Mouse (Mus musculus): ENCODE measurements around the gene Pm20d1. TPM values are rescaled to one million over a fixed set of nuclear protein-coding genes. Genes with fewer than 3 reads are reported as not detected.
"Not testable (repeated sequence)": the region's sequence is repeated elsewhere in the genome, so short reads cannot be mapped to it uniquely, and the experiment has no call there.

The Pm20d1 gene
- polyA plus RNA-seq, 1 experiment, result 0.11 TPM

DNA sequence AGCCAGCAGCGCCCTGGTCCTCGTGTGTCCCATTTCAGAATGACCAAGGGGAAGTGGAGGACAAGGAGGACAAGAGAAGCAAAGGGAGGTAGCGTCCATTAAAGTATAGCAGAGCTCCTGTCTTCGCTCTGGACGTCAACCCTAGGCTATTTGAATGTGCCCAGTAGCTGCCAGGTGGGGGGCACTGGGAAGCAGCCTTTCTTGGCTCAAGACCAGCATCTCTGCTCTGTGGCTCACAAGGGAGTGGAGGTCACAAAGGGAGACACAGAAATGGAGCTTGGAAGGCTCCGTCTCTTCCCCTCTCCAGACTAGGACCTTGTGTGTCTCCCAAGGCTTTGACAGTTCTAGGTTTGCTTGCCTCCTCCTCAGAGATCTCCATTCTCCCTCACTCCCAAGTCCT, 19.7 kb downstream of the Pm20d1 start:
- H3K4me3 ChIP-seq (ENCODE audit: extremely low read depth, insufficient read depth, insufficient read length), result no peak overlapping the region
- no peak overlapping the region for H3K27ac ChIP-seq (ENCODE audit: insufficient read depth, low read length)
- no peaks in the 10 kb centered on the region for H3K27me3 ChIP-seq (ENCODE audit: control insufficient read depth, insufficient read depth, low read length)
- WGBS, result 86% methylated on average over 6 of the region's 6 CpGs
- no peaks in the 10 kb centered on the region for H3K36me3 ChIP-seq (ENCODE audit: control insufficient read depth, insufficient read depth, low read length)
- no peaks in the 10 kb centered on the region for H3K4me1 ChIP-seq (ENCODE audit: control insufficient read depth, insufficient read depth, insufficient read length)
- DNase-seq (ENCODE audit: low read depth in 1 of 2, low spot score in 2 of 2), result no peak
- no peak for TF ChIP-seq POLR2A (IDR thresholded peaks at IDR 0.05; ENCODE audit: low read depth, low read length)
- TF ChIP-seq CTCF (IDR thresholded peaks at IDR 0.05; ENCODE audit: extremely low read depth, insufficient read depth, insufficient read length, insufficient replicate concordance), result no peak

DNA sequence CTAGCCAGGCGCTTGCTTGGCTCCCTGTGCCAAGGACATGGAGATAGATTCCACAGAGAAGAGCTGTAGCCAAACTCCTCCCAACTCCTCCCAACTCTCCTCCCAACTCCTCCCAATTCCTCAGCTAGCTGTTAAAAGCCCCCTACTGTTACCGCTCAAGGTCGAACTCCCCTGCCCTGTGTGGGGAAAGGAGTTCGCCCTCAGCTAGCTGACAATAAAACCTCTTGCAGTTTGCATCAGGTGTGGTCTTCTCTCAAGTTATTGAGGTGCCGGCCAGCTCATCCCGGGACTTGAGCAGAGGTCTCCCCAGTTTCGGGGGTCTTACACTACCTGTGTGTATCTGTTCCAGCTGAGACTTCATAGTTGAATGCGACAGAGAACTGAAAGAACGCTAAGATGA, 23.2 kb downstream of the Pm20d1 start:
- not testable (repeated sequence) for H3K36me3 ChIP-seq (ENCODE audit: control insufficient read depth, insufficient read depth, low read length); H3K27me3 ChIP-seq (ENCODE audit: control insufficient read depth, insufficient read depth, low read length); H3K4me3 ChIP-seq (ENCODE audit: extremely low read depth, insufficient read depth, insufficient read length); DNase-seq (ENCODE audit: low read depth in 1 of 2, low spot score in 2 of 2); H3K27ac ChIP-seq (ENCODE audit: insufficient read depth, low read length); H3K4me1 ChIP-seq (ENCODE audit: control insufficient read depth, insufficient read depth, insufficient read length)
- WGBS, result 84% methylated on average over 9 of the region's 9 CpGs

DNA sequence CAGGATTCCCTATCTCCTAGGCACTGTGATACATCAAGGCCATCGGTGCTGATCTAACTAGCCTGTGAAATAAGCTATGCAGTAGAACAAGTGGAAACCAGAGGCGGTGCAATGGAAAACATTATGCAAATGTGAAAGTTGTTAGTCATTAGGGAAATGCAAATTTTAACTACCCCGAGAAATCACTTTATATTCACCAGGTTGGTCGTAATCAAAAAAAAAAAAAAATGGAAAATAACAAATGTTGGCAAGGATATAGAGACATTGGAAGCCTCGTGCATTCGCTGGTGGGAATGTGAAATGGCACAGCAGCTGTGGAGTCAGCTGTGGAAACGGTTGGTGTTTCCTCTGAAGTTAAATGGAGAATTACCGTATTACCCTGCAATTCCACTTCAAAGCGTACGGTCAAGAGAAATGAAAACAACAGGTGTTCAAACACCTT, 23.7 kb downstream of the Pm20d1 start:
- H3K4me1 ChIP-seq (ENCODE audit: control insufficient read depth, insufficient read depth, insufficient read length), result no peaks in the 10 kb centered on the region; the same call in 1 of the 2 replicates
- TF ChIP-seq POLR2A (IDR thresholded peaks at IDR 0.05; ENCODE audit: low read depth, low read length), result no peak
- no peak for TF ChIP-seq CTCF (IDR thresholded peaks at IDR 0.05; ENCODE audit: extremely low read depth, insufficient read depth, insufficient read length, insufficient replicate concordance)
- H3K4me3 ChIP-seq (ENCODE audit: extremely low read depth, insufficient read depth, insufficient read length), result no peak overlapping the region
- 71% methylated on average over 10 of the region's 10 CpGs for WGBS
- no peak overlapping the region for H3K27ac ChIP-seq (ENCODE audit: insufficient read depth, low read length)
- H3K36me3 ChIP-seq (ENCODE audit: control insufficient read depth, insufficient read depth, low read length), result no peaks in the 10 kb centered on the region
- DNase-seq (ENCODE audit: low read depth in 1 of 2, low spot score in 2 of 2), result no peak
- H3K27me3 ChIP-seq (ENCODE audit: control insufficient read depth, insufficient read depth, low read length), result no peaks in the 10 kb centered on the region

DNA sequence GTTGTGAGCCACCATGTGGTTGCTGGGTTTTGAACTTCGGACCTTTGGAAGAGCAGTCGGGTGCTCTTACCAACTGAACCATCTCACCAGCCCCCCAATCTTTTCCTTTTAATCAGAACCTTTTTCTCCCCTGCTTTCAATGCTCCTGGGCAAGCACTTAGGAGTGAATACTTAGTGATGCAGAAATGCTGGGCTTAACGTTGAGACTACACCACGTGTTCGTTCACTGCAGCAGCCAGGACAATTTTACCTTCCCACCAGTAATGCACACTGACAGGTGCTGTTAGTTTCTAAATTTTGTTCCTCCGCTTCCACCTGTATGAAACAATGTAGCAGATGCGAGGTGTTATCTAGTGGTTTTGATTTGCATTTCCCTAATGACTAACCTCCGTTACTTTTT, 25.1 kb downstream of the Pm20d1 start:
- no peak overlapping the region for H3K4me3 ChIP-seq (ENCODE audit: extremely low read depth, insufficient read depth, insufficient read length)
- WGBS, result 72% methylated on average over 8 of the region's 8 CpGs
- peaks cover 2% of the 10 kb centered on the region; the same call in 1 of the 2 replicates for H3K4me1 ChIP-seq (ENCODE audit: control insufficient read depth, insufficient read depth, insufficient read length)
- no peak for DNase-seq (ENCODE audit: low read depth in 1 of 2, low spot score in 2 of 2)
- H3K27me3 ChIP-seq (ENCODE audit: control insufficient read depth, insufficient read depth, low read length), result no peaks in the 10 kb centered on the region
- TF ChIP-seq POLR2A (IDR thresholded peaks at IDR 0.05; ENCODE audit: low read depth, low read length) (no peak), CTCF (IDR thresholded peaks at IDR 0.05; ENCODE audit: extremely low read depth, insufficient read depth, insufficient read length, insufficient replicate concordance) (no peak)
- no peaks in the 10 kb centered on the region for H3K36me3 ChIP-seq (ENCODE audit: control insufficient read depth, insufficient read depth, low read length)
- no peak overlapping the region for H3K27ac ChIP-seq (ENCODE audit: insufficient read depth, low read length)

DNA sequence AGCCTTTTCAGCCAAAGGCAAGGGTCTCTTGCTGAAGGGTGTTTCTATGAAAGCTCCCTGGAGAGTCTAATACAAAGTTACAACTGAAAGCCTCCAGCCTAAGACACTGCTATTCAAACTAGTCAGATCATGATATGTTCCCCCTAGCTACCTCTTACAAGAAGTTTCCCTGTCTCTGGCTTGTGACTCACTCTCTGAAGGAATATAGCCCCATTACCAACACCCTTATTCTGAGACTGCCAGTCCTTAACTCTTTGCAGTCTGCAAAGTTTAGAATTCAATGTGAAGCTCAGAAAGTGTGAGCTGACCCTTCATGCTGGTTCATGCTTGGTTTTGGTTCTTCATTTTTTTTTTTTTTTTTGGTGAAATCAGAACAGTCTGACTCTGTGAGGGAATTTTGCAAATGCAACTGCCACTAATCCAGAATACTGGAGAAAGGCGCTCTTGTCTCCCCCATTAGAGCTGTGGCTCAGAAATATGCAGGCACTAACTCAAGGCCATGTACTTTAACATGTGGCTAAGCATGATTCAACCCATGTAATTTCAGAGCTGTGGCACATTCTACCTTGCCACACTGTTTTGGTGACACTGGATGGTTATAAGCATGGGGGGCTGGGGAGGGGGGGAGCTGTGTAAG, 25.8 kb downstream of the Pm20d1 start:
- no peak for DNase-seq (ENCODE audit: low read depth in 1 of 2, low spot score in 2 of 2)
- Histone ChIP-seq H3K4me1 (ENCODE audit: control insufficient read depth, insufficient read depth, insufficient read length) (peaks cover 2% of the 10 kb centered on the region; the same call in 1 of the 2 replicates), H3K4me3 (ENCODE audit: extremely low read depth, insufficient read depth, insufficient read length) (no peak overlapping the region), H3K36me3 (ENCODE audit: control insufficient read depth, insufficient read depth, low read length) (no peaks in the 10 kb centered on the region), H3K27ac (ENCODE audit: insufficient read depth, low read length) (no peak overlapping the region), H3K27me3 (ENCODE audit: control insufficient read depth, insufficient read depth, low read length) (no peaks in the 10 kb centered on the region)
- 85% methylated on average over 1 of the region's 1 CpGs for WGBS
- TF ChIP-seq POLR2A (IDR thresholded peaks at IDR 0.05; ENCODE audit: low read depth, low read length) (no peak), CTCF (IDR thresholded peaks at IDR 0.05; ENCODE audit: extremely low read depth, insufficient read depth, insufficient read length, insufficient replicate concordance) (no peak)

DNA sequence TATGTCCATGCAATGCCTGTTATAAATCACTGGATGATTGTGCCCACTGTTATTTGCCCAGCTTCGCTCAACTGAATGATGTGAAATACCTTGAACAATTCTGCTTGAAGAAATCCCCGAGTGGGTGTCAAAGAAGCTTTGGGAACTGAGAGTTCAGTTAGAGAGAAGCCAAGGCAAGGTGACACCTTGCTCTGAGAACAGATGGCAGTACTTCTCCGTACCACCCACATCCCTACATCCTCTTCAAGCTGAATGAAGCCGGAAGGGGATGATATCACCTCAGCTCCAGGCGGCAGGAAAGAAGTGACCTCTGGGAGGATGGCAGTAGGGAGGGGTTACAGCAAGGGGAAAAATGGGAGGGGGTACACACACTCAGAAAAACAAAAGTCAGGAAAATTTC, 26.4 kb downstream of the Pm20d1 start:
- DNase-seq (ENCODE audit: low read depth in 1 of 2, low spot score in 2 of 2), result no peak
- peaks cover 2% of the 10 kb centered on the region; the same call in 1 of the 2 replicates for H3K4me1 ChIP-seq (ENCODE audit: control insufficient read depth, insufficient read depth, insufficient read length)
- no peak for TF ChIP-seq CTCF (IDR thresholded peaks at IDR 0.05; ENCODE audit: extremely low read depth, insufficient read depth, insufficient read length, insufficient replicate concordance)
- TF ChIP-seq POLR2A (IDR thresholded peaks at IDR 0.05; ENCODE audit: low read depth, low read length), result no peak
- no peaks in the 10 kb centered on the region for H3K36me3 ChIP-seq (ENCODE audit: control insufficient read depth, insufficient read depth, low read length)
- WGBS, result 49% methylated on average over 5 of the region's 5 CpGs
- no peak overlapping the region for H3K4me3 ChIP-seq (ENCODE audit: extremely low read depth, insufficient read depth, insufficient read length)
- no peak overlapping the region for H3K27ac ChIP-seq (ENCODE audit: insufficient read depth, low read length)
- no peaks in the 10 kb centered on the region for H3K27me3 ChIP-seq (ENCODE audit: control insufficient read depth, insufficient read depth, low read length)

DNA sequence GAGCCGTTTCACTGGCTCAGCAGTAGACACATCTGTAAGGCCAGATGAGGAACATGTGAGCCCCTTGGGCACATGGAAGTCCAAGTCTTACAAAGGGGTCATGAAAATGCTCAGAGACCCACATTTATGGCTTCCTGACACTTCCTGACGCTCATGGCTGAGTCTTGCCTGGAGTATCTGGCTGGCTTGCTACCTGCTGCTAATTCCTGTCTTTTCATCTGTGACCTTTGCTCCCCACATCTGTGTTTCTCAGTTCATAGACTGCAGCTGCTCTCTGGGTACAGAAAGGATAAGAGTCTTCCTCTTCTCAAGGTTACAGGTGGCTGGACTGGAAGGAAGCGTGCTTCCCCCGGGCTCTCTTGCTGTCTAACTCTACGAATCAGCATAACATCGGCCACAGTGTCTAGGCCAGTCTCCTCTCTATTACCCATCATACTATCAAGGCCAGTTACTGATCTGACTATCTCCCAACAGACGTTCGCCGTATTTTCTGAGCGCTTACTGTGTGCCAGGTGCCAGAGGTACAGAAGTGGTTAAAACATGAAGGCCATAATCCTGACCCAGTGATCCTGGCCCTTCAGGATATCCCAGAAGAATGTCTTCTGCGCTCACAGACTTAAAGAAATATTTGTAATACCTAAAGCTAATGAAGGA, 27.5 kb downstream of the Pm20d1 start:
- H3K4me3 ChIP-seq (ENCODE audit: extremely low read depth, insufficient read depth, insufficient read length), result no peak overlapping the region
- DNase-seq (ENCODE audit: low read depth in 1 of 2, low spot score in 2 of 2), result no peak
- no peak overlapping the region for H3K27ac ChIP-seq (ENCODE audit: insufficient read depth, low read length)
- peaks cover 9% of the 10 kb centered on the region; the same call in 1 of the 2 replicates for H3K4me1 ChIP-seq (ENCODE audit: control insufficient read depth, insufficient read depth, insufficient read length)
- H3K36me3 ChIP-seq (ENCODE audit: control insufficient read depth, insufficient read depth, low read length), result no peaks in the 10 kb centered on the region
- TF ChIP-seq CTCF (IDR thresholded peaks at IDR 0.05; ENCODE audit: extremely low read depth, insufficient read depth, insufficient read length, insufficient replicate concordance), result no peak
- no peak for TF ChIP-seq POLR2A (IDR thresholded peaks at IDR 0.05; ENCODE audit: low read depth, low read length)
- 70% methylated on average over 11 of the region's 11 CpGs for WGBS
- no peaks in the 10 kb centered on the region for H3K27me3 ChIP-seq (ENCODE audit: control insufficient read depth, insufficient read depth, low read length)

Data from spleen, adult 2 months (tissue).